20 mouse cellular contexts compared by ENCODE assay signal in the genomic region with DNA sequence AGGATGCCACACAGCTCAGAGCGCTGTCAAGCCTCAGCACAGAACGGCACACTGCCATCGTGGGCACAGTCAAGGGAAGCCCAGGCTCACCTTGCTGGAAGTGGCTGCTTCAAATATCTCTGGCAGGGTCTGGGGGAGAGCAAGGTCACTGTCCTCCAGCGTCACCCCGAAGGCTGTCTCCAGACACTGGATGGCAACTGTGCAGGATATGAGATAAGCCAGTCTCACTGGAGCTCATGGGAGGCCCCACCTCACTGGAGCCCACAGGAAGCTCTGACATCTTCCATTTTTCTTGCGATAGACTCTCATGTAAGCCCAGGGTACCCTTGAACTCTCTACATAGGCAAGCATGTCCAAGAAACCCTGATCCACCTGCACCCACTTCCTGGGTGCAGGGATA. TPM values are rescaled to one million over a fixed set of nuclear protein-coding genes. Genes with fewer than 3 reads are reported as not detected.
A peak's percentile ranks its signal among the peaks of the same experiment; 100 is the strongest.
DNase-seq lines count a peak whose midpoint lies in the region; ATAC-seq and TF ChIP-seq lines count a peak whose summit lies in the region.
"Had no signal": no experiment of that assay in that cellular context is flagged by ENCODE, and none has a peak within 500 bp of the region (broad histone marks: within the 10 kb centered on the region; RNA-seq: fewer than 3 reads in every experiment).

No protein-coding gene starts in this region.

- peak overlapping the region; percentile 66 for H3K27ac ChIP-seq in liver, embryonic 13.5 days
- peak overlapping the region; percentile 22; the same call in 1 of the 2 replicates for H3K27ac ChIP-seq in liver, postnatal 0 days (ENCODE audit: low read depth)
- H3K27ac ChIP-seq: embryonic facial prominence, embryonic 13.5 days; forebrain, embryonic 13.5 days; gastrocnemius, adult 2 months; heart, embryonic 13.5 days; hindbrain, embryonic 12.5 days had no signal

- DNase-seq in 416B (ENCODE audit: low read depth): peak; percentile 61
- peak; percentile 18 for DNase-seq in liver, embryonic 13.5 days
- no peak for DNase-seq in liver, postnatal 0 days
- DNase-seq in cerebellum, adult 8-10 months: no peak
- no peak for DNase-seq in kidney, postnatal 10 days
- DNase-seq in left cerebral cortex, adult 11 months (ENCODE audit: low spot score): no peak
- DNase-seq: adrenal gland, adult 8-10 months; cerebellum, adult 11 months; cerebellum, adult 9-10 months; gastrocnemius, adult 2 months; gastrocnemius, postnatal 25 days; heart, postnatal 36 days had no signal

- H3K27me3 ChIP-seq in liver, embryonic 13.5 days: no peaks in the 10 kb centered on the region
- H3K27me3 ChIP-seq in liver, postnatal 0 days (ENCODE audit: insufficient read depth, low read length): no peaks in the 10 kb centered on the region
- H3K27me3 ChIP-seq: embryonic facial prominence, embryonic 13.5 days; forebrain, embryonic 13.5 days; heart, embryonic 13.5 days; hindbrain, embryonic 12.5 days had no signal

- H3K4me3 ChIP-seq in liver, embryonic 13.5 days (replicated peaks): no peak overlapping the region
- no peak overlapping the region for H3K4me3 ChIP-seq in liver, postnatal 0 days (ENCODE audit: low read depth, low read length)
- H3K4me3 ChIP-seq: embryonic facial prominence, embryonic 13.5 days; forebrain, embryonic 13.5 days; gastrocnemius, adult 2 months; heart, embryonic 13.5 days; hindbrain, embryonic 12.5 days had no signal

- H3K4me2 ChIP-seq in liver, embryonic 13.5 days: no peak overlapping the region
- no peak overlapping the region for H3K4me2 ChIP-seq in liver, postnatal 0 days (ENCODE audit: low read depth, low read length)
- H3K4me2 ChIP-seq: embryonic facial prominence, embryonic 13.5 days; forebrain, embryonic 13.5 days; heart, embryonic 13.5 days; hindbrain, embryonic 12.5 days had no signal

- TF ChIP-seq CTCF in liver, postnatal 0 days (IDR thresholded peaks at IDR 0.05; ENCODE audit: low read depth): no peak

- H3K9ac ChIP-seq in liver, embryonic 13.5 days: peak overlapping the region; percentile 29; the same call in 1 of the 2 replicates
- H3K9ac ChIP-seq in liver, postnatal 0 days (replicated peaks): no peak overlapping the region
- H3K9ac ChIP-seq: embryonic facial prominence, embryonic 13.5 days; forebrain, embryonic 13.5 days; heart, embryonic 13.5 days; hindbrain, embryonic 12.5 days had no signal

- peak; percentile 70 for ATAC-seq in common myeloid progenitor, adult 5-6 weeks (replicated peaks; ENCODE audit: low read depth, poor library complexity, severe bottlenecking)
- ATAC-seq in liver, embryonic 13.5 days (ENCODE audit: low read depth): peak; percentile 69
- peak; percentile 33; the same call in 1 of the 2 replicates for ATAC-seq in liver, postnatal 0 days
- ATAC-seq: forebrain, embryonic 13.5 days; hindbrain, embryonic 16.5 days had no signal

- no peak for TF ChIP-seq EP300 in liver, postnatal 0 days (IDR thresholded peaks at IDR 0.05; ENCODE audit: low read depth)

- 28% methylated on average over 6 of the region's 6 CpGs for WGBS in liver, embryonic 13.5 days (ENCODE audit: insufficient replicate concordance)
- WGBS in liver, postnatal 0 days (ENCODE audit: insufficient replicate concordance): 58% methylated on average over 6 of the region's 6 CpGs

- no peaks in the 10 kb centered on the region for H3K9me3 ChIP-seq in liver, embryonic 13.5 days (replicated peaks)
- no peaks in the 10 kb centered on the region for H3K9me3 ChIP-seq in liver, postnatal 0 days (ENCODE audit: low read length)
- H3K9me3 ChIP-seq: embryonic facial prominence, embryonic 13.5 days; forebrain, embryonic 13.5 days; heart, embryonic 13.5 days; hindbrain, embryonic 12.5 days had no signal

- peaks cover 65% of the 10 kb centered on the region for H3K36me3 ChIP-seq in liver, embryonic 13.5 days
- H3K36me3 ChIP-seq in liver, postnatal 0 days (replicated peaks; ENCODE audit: insufficient read depth, low read length): peaks cover 57% of the 10 kb centered on the region

- peaks cover 24% of the 10 kb centered on the region for H3K4me1 ChIP-seq in liver, embryonic 13.5 days (replicated peaks)
- no peaks in the 10 kb centered on the region for H3K4me1 ChIP-seq in liver, postnatal 0 days (ENCODE audit: insufficient read depth)

RNA-seq across cellular contexts. Expression of gene Sgta, which starts 8.8 kb away (rescaled TPM):
- 41.4 and 43.1 TPM in 2 replicates for total RNA-seq in common myeloid progenitor, adult 5-6 weeks (2017)
- polyA plus RNA-seq in liver, embryonic 13.5 days (2015; fragmentation: Nextera tagmentation; extraction: Ambion mirVana): 69.1 and 71.6 TPM in 2 replicates
- 50.2 and 50.6 TPM in 2 replicates for polyA plus RNA-seq in liver, postnatal 0 days (2015; fragmentation: Nextera tagmentation; extraction: Ambion mirVana)

RNA-seq across cellular contexts. Expression of gene Slc39a3, which starts 13.9 kb away (rescaled TPM):
- total RNA-seq in common myeloid progenitor, adult 5-6 weeks (2017): 4.1 and 5.5 TPM in 2 replicates
- polyA plus RNA-seq in liver, embryonic 13.5 days (2015; fragmentation: Nextera tagmentation; extraction: Ambion mirVana): 5.7 and 5.8 TPM in 2 replicates
- 4.6 and 4.7 TPM in 2 replicates for polyA plus RNA-seq in liver, postnatal 0 days (2015; fragmentation: Nextera tagmentation; extraction: Ambion mirVana)

RNA-seq across cellular contexts. Expression of gene Thop1, which starts 18.7 kb away (rescaled TPM):
- 18.6 and 25.9 TPM in 2 replicates for total RNA-seq in common myeloid progenitor, adult 5-6 weeks (2017)
- 35.1 and 38.2 TPM in 2 replicates for polyA plus RNA-seq in liver, embryonic 13.5 days (2015; fragmentation: Nextera tagmentation; extraction: Ambion mirVana)
- 7.4 and 8.1 TPM in 2 replicates for polyA plus RNA-seq in liver, postnatal 0 days (2015; fragmentation: Nextera tagmentation; extraction: Ambion mirVana)

RNA-seq across cellular contexts. Expression of gene Diras1, which starts 25.7 kb away (rescaled TPM):
- not detected in 2 replicates for total RNA-seq in common myeloid progenitor, adult 5-6 weeks (2017)
- 0.06 TPM in 1 of 2 replicates, not detected in the other for polyA plus RNA-seq in liver, embryonic 13.5 days (2015; fragmentation: Nextera tagmentation; extraction: Ambion mirVana)
- polyA plus RNA-seq in liver, postnatal 0 days (2015; fragmentation: Nextera tagmentation; extraction: Ambion mirVana): not detected in 2 replicates
- total RNA-seq: granulocyte monocyte progenitor cell, adult 5-6 weeks; heart, postnatal 36 days had no signal
- polyA plus RNA-seq: heart, postnatal 0 days had no signal

RNA-seq across cellular contexts. Expression of gene Gng7, which starts 36.4 kb away (rescaled TPM):
- 0.18 and 2.2 TPM in 2 replicates for total RNA-seq in common myeloid progenitor, adult 5-6 weeks (2017)
- polyA plus RNA-seq in liver, embryonic 13.5 days (2015; fragmentation: Nextera tagmentation; extraction: Ambion mirVana): 0.44 and 0.46 TPM in 2 replicates
- 1.3 TPM in 2 replicates for polyA plus RNA-seq in liver, postnatal 0 days (2015; fragmentation: Nextera tagmentation; extraction: Ambion mirVana)

Comparison
In these comparisons a context has a peak if more than half of its experiments do, and no peak if none do; other contexts are left out.
1. DNase-seq: peak in 416B (single experiment) and liver, embryonic 13.5 days (single experiment); none in liver, postnatal 0 days (single experiment), cerebellum, adult 8-10 months (single experiment), kidney, postnatal 10 days (single experiment) and left cerebral cortex, adult 11 months (single experiment).
2. Peak in every context shown above with its lines, with median percentiles within 50 percentile points of each other: ATAC-seq.